Mouse (Mus musculus): ENCODE results near the gene Ankrd36.

Ankrd36 gene

DNA sequence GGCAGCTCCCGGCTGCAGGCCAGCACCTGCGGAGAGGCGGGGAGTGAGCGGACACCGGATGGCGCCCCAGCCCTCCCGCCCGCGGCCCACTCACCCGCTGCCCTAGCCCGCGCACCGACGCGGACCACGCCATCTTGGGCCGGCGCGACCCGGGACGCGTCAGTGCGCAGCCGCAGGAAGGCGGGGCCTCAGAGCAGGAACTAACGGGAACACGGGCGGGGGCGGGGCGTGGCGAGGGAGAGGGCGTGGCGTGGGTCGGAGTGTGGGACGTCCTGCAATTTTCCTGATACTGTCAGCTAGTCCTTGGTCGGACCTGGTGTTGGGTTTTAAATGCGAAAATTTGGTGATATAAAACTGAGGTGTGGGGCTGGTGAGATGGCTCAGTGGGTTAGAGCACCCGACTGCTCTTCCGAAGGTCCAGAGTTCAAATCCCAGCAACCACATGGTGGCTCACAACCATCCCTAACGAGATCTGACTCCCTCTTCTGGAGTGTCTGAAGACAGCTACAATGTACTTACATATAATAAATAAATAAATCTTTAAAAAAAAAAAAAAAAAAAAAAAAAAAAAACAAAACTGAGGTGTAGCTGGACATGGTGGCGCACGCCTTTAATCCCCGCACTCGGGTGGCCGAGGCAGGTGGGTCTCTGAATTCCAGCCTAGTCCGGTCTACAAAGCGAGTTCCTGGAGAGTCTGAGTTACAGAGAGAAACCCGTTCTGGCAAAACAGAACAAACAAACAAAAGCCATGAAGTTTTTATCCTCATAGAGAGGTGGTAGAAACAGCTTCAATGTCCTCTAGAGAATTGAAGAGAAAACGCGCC, 138.3 kb downstream of the Ankrd36 start:
- in situ Hi-C loops (cut with MboI; ENCODE audit: low pct_unique_long_range_greater_than_20kb in 1 of 2, low sequenced_read_pairs in 2 of 2, unreplicated experiment in 1 of 2) = no loop called here

DNA sequence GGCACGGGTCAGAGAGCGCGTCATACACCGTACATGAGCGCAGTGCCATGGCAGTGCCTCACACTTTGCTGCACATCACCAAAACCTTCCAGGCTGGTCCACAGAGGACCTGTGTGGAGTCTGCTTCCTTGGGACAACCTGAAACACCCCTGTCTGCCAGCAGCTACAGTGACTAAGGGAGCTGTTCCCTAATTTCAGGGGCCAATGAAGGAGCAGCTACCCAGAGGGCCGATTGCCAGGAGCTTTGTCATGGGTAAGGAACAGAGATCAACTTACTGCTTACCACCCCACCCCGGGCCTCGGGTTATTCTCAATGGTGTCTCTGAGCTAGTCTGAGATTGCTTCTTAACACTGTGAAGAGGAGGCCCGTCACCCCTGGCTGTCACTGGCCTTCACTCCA, 145.7 kb downstream of the Ankrd36 start:
- in situ Hi-C loops (cut with MboI; ENCODE audit: low pct_unique_long_range_greater_than_20kb in 1 of 2, low sequenced_read_pairs in 2 of 2, unreplicated experiment in 1 of 2) = no loop called here

DNA sequence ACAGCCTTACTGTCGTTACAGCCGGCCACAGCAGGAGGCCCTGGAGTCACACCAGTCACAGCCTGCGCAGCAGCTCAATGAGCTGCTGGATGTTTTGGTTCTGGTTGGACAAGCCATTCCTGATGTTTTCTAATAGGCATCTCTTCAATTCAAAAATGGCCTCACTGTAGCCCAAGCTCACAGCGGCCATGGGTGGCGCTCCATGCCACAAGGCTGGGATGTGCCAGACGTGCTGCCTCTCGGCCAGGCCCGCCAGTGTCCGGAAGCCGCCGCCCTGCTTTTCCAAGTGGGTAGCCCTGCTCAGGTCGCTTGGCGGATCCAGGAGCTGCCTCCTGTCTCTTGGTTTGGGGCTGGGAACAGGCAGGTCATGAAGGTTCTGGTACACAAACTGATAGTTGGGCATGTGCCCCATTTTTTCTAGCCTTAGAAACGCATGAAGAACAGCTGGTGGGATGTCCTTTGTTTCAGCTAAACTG, 146.2 kb downstream of the Ankrd36 start, which contains the start of gene Mrps24:
Gene Mrps24 (minus strand): TSS at position 51 of the 476 bp plus-strand sequence.
- in situ Hi-C loops (cut with MboI; ENCODE audit: low pct_unique_long_range_greater_than_20kb in 1 of 2, low sequenced_read_pairs in 2 of 2, unreplicated experiment in 1 of 2) = no loop called here

DNA sequence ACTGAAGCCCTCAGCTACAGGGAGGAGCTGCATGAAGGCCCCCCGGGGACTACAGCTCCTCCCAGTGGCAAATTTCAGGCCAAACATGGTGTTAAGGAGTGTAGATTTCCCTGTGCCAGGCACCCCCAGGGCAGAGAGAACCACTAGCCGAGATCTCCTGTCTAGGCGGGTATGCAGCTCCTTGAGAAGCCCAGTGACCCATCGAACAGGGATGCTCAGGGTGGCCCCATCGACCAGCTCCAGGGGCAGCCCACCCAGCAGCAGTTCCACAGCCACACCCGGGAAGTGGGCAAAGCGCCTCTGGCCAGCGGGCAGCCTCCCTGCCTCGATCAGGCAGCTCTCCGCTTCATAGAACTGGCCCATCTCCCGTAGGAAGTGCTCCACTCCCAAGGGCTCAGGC, 146.8 kb downstream of the Ankrd36 start:
- in situ Hi-C loops (cut with MboI; ENCODE audit: low pct_unique_long_range_greater_than_20kb in 1 of 2, low sequenced_read_pairs in 2 of 2, unreplicated experiment in 1 of 2) = no loop called here

DNA sequence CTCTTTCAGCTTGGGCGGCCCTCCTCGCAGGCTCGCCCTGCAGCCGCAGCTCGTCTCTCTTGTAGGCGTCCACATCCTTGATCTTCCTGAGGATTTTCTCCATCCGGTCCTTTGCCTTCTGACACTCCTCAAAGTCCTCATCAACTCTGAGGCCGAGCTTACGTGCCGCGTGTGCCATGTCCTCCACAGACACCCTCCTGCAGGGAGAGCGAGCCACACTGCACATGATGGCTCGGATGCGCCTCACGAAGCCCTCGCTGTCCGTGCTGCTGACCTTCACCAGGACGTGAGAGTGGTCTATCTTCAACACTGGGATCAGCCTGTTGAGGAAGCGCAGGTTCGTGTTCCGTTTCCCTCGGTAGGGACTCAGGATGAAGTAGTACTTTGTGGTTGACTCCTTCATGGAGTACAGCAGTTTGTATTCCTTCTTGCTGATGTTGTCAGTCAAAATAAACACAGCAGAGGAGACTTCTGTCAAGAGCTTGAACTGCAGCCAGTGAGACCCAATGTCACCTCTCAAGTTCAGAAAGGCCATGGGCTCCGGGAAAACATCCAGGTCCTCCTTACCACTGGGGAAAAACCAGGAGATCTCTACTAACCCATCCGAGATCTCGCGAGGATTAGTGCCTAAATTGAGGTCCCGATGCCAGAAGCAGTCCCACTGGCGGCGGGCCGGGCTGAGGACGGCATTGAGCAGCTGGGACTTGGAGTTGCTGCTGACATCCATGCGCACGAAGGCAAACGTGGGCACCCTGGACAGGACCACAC, 147.6 kb downstream of the Ankrd36 start:
- in situ Hi-C loops (cut with MboI; ENCODE audit: low pct_unique_long_range_greater_than_20kb in 1 of 2, low sequenced_read_pairs in 2 of 2, unreplicated experiment in 1 of 2) = no loop called here

DNA sequence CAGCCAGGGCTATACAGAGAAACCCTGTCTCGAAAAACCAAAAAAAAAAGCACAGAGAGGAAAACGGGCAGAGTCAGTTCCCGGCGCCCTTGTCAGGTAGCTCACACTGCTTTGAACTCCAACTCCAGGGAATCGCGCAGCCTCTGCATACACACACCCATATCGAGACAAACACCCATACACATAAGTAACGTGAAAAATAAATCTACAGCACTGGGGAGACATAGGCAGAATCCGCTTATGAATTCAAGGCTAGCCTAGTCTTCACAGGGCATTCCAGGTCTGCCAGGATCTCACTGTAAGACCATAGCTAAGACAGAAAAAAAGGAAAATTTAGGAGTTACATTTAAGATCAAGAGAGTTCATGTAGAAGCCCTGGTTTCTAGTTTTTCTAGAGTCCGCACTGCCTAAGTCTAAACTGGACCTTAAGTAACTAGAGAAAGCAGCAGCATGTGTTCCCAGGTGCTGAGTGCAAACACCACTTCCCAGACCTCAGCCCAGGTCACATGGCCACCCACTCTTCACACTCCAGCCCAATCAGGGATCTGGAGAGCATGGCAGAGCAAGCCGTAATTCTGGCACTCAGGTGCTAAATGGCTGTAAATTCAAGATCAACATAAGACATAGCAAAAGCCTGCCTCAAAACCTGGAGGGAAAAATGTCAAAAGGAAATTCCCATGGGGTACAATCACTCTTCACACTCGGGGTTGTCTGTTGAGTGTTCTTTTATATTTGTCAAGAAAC, 149.3 kb downstream of the Ankrd36 start:
- in situ Hi-C loops (cut with MboI; ENCODE audit: low pct_unique_long_range_greater_than_20kb in 1 of 2, low sequenced_read_pairs in 2 of 2, unreplicated experiment in 1 of 2) = no loop called here

DNA sequence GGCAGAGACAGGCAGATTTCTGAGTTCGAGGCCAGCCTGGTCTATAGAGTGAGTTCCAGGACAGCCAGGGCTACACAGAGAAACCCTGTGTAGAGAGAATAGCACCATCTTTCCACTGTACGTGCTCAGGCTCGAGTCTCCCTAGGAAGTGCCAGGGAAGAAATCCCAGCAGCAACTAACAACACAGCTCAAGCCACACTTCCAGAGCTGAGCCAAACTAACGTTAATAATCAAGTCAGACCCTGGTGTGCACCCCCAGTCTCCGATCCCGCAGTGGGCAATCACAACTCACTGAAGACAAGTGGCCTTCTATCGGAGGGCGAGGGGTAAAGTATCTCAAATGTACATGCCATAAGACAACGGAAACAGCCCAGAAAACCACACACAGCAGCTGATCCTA, 160.1 kb downstream of the Ankrd36 start:
- in situ Hi-C loops (cut with MboI; ENCODE audit: low pct_unique_long_range_greater_than_20kb in 1 of 2, low sequenced_read_pairs in 2 of 2, unreplicated experiment in 1 of 2) = no loop called here

DNA sequence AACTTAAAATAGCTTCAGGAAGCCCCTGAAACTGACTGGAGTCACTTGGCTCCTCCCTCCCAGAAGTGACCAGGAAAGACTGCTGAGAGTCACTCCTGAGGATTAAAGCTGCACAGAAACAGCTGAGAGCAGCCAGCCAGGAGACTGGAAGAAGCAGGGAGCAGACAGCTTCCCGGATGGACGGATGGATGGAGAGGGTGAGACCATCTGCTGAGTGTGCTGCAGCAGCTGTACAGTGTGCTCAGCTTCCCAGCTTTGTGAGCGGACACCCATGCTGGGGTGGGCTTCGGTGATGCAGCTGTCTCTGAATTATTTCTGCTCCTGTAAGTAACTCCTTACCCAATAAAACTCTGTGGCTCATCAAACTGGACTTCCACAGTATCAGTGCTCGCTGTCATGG, 162.9 kb downstream of the Ankrd36 start:
- in situ Hi-C loops (cut with MboI; ENCODE audit: low pct_unique_long_range_greater_than_20kb in 1 of 2, low sequenced_read_pairs in 2 of 2, unreplicated experiment in 1 of 2) = no loop called here

DNA sequence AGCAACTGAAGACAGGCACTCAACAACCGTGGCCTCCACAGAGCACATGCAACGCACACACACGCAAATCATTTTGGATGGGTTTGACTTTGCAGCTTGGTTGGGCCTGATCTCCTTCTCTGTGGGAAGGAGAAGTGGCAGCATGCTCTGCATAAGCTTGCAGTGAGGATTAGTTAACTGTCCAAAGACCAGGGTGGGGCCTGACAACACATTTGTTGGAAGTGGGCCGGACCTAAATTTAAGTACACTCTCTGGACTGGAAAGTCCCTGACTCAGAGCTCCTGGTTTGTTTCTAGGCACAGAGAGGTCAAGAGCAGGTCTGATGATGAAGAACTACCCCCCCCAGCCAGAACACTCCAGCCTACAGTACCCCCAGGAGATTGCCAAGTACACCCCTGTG, 164.8 kb downstream of the Ankrd36 start:
- in situ Hi-C loops (cut with MboI; ENCODE audit: low pct_unique_long_range_greater_than_20kb in 1 of 2, low sequenced_read_pairs in 2 of 2, unreplicated experiment in 1 of 2) = no loop called here

DNA sequence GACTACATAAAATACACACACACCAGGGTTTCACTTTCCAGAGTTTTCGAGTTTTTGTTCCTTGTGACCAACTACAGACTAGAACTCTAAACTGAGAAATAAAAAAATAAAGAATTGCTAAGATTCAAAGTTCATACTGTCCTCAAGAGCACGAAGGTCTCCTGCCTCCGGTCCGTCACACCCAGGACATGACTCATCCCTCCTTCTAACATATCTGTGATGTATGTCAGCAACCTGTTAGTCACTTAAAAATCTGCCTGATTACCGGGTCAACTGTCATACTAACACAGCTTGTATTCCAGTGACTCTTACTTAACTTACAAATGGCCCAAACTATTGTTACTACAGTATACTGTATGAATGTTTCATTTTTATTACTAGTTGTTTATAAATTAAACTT, 167.7 kb downstream of the Ankrd36 start:
- in situ Hi-C loops (cut with MboI; ENCODE audit: low pct_unique_long_range_greater_than_20kb in 1 of 2, low sequenced_read_pairs in 2 of 2, unreplicated experiment in 1 of 2) = no loop called here

All from mouse embryonic stem cell (cell line).